Mouse (Mus musculus): Measurements from ENCODE around the gene Olfr955.

Gene Olfr955

DNA sequence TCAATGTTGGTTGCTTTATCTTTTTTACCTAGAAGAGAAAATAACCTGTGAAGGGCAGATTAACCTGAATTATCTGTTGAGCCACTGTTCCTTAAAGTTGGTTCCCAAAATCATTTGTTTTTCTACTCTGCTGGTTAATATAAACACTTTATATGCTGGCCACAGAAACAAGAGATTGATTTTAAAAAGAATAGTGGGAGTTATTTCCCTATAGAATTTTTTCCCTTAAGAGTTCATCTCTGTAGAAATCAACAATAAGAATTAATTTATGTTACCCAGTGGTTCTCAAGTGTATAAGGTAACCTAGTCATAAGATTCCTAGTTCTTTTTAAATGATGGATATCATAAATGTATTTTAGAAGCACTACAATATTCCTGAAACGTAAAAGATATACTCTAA lies at the start of gene Olfr955:
TSS of gene Olfr955 (minus strand) at position 101 of the 400 bp plus-strand sequence.
- no peak for ATAC-seq (ENCODE audit: insufficient number of reproducible peaks, low FRiP score, low TSS enrichment)

DNA sequence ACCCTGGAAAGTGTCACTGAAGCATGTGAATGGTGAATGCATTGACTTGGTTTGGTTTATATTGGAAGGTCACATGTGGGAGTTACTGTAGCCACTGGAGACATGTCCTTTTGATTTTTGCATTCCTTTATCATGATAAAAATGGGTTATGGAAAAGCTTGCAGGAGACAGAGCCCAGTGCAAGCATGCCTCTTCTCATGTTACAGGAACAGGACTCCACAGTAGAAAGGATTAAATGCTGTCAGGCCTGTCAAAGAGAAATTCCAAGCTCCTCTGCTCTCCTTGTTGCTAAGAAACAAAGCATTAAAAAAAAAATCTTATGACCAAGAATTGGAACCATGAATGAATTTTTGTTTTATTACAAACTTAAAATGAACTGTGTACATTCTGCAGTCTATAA lies 46.9 kb upstream of the Olfr955 start:
- no peak for ATAC-seq (ENCODE audit: insufficient number of reproducible peaks, low FRiP score, low TSS enrichment)

DNA sequence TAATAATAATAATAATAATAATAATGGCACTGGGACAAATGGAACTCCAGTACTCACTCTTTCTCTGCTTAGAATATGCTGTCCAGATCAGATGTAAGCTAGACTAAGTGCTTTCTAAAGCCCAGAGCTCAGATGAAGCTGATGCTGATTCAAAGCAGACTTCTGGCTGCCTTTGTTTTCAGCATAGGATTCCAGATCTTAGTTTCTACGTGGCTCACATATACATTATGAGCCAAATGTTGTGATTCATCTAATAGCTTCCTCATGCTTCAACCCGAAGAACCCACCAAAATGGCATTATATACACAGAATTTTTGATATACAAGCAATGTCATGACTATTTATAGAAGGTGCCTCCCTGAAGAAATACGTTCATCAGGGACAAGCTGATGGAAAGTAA lies 43.8 kb upstream of the Olfr955 start, which contains the start of gene Olfr957:
TSS of gene Olfr957 (minus strand) at position 279 of the 400 bp plus-strand sequence.
- no peak for ATAC-seq (ENCODE audit: insufficient number of reproducible peaks, low FRiP score, low TSS enrichment)

DNA sequence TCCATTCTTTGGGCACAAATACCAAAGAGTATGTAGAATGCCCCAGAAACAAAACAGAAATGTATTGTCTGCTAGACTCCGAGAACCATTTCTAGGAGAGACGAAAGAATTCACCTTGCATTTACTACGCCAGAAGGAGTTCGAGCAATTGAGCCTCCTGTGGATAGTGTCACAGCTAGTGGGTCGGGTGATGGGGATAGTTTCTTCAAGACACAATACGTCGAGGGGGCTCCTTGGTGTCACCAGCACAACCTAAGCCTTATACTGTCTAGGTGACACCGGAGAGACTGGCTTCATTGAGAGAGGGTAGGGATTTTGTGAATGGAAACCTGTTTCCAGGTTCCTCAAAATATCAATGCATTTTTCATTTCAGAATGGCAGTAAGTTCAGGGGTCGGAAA lies 37.7 kb upstream of the Olfr955 start:
- ATAC-seq (ENCODE audit: insufficient number of reproducible peaks, low FRiP score, low TSS enrichment): no peak

DNA sequence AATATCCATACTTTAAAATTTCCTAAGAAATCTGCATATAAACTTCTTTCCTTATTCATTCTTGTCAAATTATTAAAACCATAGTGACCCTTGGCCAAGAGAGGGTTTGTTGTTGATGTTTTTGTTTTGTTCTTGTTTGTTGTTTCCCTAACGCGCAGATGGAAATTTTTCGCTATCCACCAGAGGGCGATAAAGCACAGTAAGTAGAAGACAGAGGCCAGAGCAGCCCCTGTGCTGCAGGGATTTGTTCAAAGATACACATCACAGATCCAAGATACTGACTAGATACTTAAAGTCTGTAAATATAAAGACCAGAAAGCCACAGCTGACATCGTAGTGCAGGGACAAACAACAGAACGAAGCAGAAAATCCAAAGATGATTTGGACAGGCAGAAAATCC lies 37.3 kb upstream of the Olfr955 start:
- no peak for ATAC-seq (ENCODE audit: insufficient number of reproducible peaks, low FRiP score, low TSS enrichment)

DNA sequence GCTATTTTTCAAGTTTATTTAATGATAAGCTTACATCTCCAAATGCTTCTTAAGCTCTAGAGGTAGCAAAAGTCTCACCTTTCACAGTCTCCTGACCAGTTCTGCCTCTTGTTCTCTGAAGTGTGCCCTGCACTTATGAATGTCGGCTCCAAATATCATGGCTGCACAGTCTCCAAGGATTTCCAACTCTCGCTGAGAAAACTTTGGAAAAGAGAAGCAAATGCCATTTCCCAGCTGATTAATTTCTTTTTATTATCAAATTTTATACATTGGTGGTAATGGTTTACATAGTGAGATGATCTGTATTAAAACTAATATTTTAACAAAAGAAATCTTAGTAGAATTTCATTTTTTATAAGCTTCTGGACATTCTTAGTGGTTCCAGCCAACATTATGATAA lies 22.2 kb upstream of the Olfr955 start, which contains the start of gene Olfr44:
TSS of gene Olfr44 (minus strand) at position 101 of the 400 bp plus-strand sequence.
- no peak for ATAC-seq (ENCODE audit: insufficient number of reproducible peaks, low FRiP score, low TSS enrichment)

DNA sequence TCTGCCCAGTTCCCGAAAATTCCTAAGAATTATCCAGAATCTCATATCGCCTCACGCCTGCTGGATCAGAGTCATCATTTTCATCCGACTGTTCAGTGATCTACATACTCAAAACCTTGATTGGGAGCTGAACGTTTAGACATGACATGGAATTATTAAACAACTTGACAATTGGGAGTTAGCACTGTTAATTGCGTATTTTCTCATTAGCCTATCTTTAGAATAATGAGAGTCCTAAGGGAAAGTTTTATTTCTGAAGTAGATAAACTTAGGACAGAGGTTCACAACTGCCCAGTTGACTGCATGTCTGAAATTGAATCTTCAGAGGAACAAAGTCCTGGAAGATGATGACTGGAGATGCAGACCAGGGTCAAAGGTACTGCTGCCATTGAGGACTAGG lies 15.3 kb downstream of the Olfr955 start, which contains the start of gene Olfr954:
TSS of gene Olfr954 (plus strand) at position 301 of the 400 bp plus-strand sequence.
- ATAC-seq (ENCODE audit: insufficient number of reproducible peaks, low FRiP score, low TSS enrichment): no peak

DNA sequence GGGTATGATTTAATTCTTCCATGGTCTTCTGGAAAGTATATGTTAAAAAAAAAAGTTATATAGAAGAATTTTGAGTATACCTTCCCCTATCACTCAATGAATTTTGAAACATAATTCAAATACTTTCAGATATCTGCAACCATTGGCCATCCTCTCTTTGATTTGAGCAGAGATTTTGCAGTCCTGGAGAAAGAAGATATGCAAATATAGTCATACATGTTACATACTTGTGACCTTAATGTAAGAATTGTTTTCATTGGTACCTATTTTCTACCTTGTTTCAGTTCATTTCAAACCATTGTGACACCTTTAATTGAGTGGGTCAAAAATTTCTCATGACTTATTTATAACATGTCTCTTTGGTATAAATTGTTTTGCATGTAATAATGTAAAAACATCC lies 44.7 kb downstream of the Olfr955 start, which contains the start of gene Olfr952:
TSS of gene Olfr952 (minus strand) at position 101 of the 400 bp plus-strand sequence.
- ATAC-seq (ENCODE audit: insufficient number of reproducible peaks, low FRiP score, low TSS enrichment): no peak
